Mouse (Mus musculus) liver, postnatal 0 days (tissue): Measurements from ENCODE around the gene Ncor1. TPM values are rescaled to one million over a fixed set of nuclear protein-coding genes. Genes with fewer than 3 reads are reported as not detected.

Source experiments
- ATAC-seq: fragments of 200-750 bp; cut with Nextera tagmentation; 2 replicates; pipeline ENCODE4 v1.8.0; 2017; ENCODE audit warnings: mild to moderate bottlenecking, moderate library complexity
- DNase-seq: peaks from one replicate; pipeline ENCODE4 v3.0.0-alpha.2; 2016
- H3K27ac ChIP-seq: fragments of 300-500 bp; sonication (generic); 2 replicates; pipeline ENCODE4 v1.5.1; 2014; ENCODE audit warnings: antibody characterized with exemption, moderate library complexity, mild to moderate bottlenecking, low read depth
- H3K27me3 ChIP-seq: fragments of 300-500 bp; sonication (generic); 2 replicates; pipeline ENCODE4 v1.6.1; 2014; ENCODE audit warnings: low read length, control low read depth, mixed read lengths; ENCODE audit not compliant: insufficient read depth
- H3K36me3 ChIP-seq: fragments of 300-500 bp; sonication (generic); replicated peaks from 2 replicates; pipeline ENCODE4 v1.6.1; 2014; ENCODE audit warnings: mild to moderate bottlenecking, control low read depth, low read length, moderate library complexity, mixed read lengths; ENCODE audit not compliant: insufficient read depth
- H3K4me1 ChIP-seq: fragments of 300-500 bp; sonication (generic); 2 replicates; pipeline ENCODE4 v1.6.1; 2014; ENCODE audit warnings: antibody characterized with exemption, mild to moderate bottlenecking, control low read depth; ENCODE audit not compliant: insufficient read depth
- H3K4me2 ChIP-seq: fragments of 300-500 bp; sonication (generic); 2 replicates; pipeline ENCODE4 v1.6.1; 2014; ENCODE audit warnings: low read depth, mild to moderate bottlenecking, low read length, moderate library complexity, mixed read lengths
- H3K4me3 ChIP-seq: fragments of 300-500 bp; sonication (generic); 2 replicates; pipeline ENCODE4 v1.5.1; 2014; ENCODE audit warnings: low read depth, low read length
- H3K9ac ChIP-seq: fragments of 300-500 bp; sonication (generic); replicated peaks from 2 replicates; pipeline ENCODE4 v1.6.1; 2014; ENCODE audit warnings: mild to moderate bottlenecking, moderate library complexity
- H3K9me3 ChIP-seq: fragments of 300-500 bp; sonication (generic); 2 replicates; pipeline ENCODE4 v1.6.1; 2016; ENCODE audit warnings: mild to moderate bottlenecking, control low read depth, low read length, mixed read lengths
- CTCF ChIP-seq: sonication (generic); IDR thresholded peaks from 2 replicates; pipeline ENCODE4 v1.5.1; 2016; ENCODE audit warnings: antibody characterized with exemption, low read depth
- EP300 ChIP-seq: IDR thresholded peaks from 2 replicates; pipeline ENCODE4 v1.6.1; 2016; ENCODE audit warnings: antibody characterized with exemption, low read depth, mild to moderate bottlenecking
- WGBS: fragments of 180-500 bp; shearing (Covaris S2); extraction: QIAGEN DNeasy Blood & Tissue Kit; methylation state at CpG from one replicate; pipeline ENCODE4 v1.1.7; 2014; ENCODE audit not compliant: insufficient replicate concordance; 5-methylcytosine and 5-hydroxymethylcytosine counted together
- polyA plus RNA-seq: library from polyadenylated mRNA; unstranded; fragments of >200 nt; fragmentation: Nextera tagmentation; extraction: Ambion mirVana; gene quantifications from 2 replicates; pipeline ENCODE4 v1.2.1, GENCODE M21; 2015

The Ncor1 gene
- polyA plus RNA-seq, 1 experiment from 2014 or later, result 52.0 TPM

- no peak for TF ChIP-seq EP300
- Histone ChIP-seq H3K27ac (no peak overlapping the region), H3K4me1 (peaks cover 5% of the 10 kb centered on the region), H3K4me3 (no peak overlapping the region), H3K36me3 (no peaks in the 10 kb centered on the region), H3K9me3 (no peaks in the 10 kb centered on the region), H3K4me2 (no peak overlapping the region), H3K27me3 (no peaks in the 10 kb centered on the region), H3K9ac (no peak overlapping the region)
- WGBS, result 69% methylated on average over 8 of the region's 8 CpGs
- ATAC-seq (no peak), DNase-seq (no peak)
These were observed 181.3 kb downstream of the Ncor1 start for GRCm38 (mm10) chr11:62277086-62277485.

- no peak overlapping the region for H3K27ac ChIP-seq
- H3K4me3 ChIP-seq, result no peak overlapping the region
- H3K9me3 ChIP-seq, result no peaks in the 10 kb centered on the region
- H3K9ac ChIP-seq, result no peak overlapping the region
- no peaks in the 10 kb centered on the region for H3K27me3 ChIP-seq
- ATAC-seq, result no peak
- H3K4me1 ChIP-seq, result no peaks in the 10 kb centered on the region
- TF ChIP-seq CTCF, result no peak
- no peak for TF ChIP-seq EP300
- peaks cover 4% of the 10 kb centered on the region; the same call in 1 of the 2 replicates for H3K36me3 ChIP-seq
- no peak overlapping the region for H3K4me2 ChIP-seq
- WGBS, result 63% methylated on average over 5 of the region's 5 CpGs
- no peak for DNase-seq
These were observed 187.5 kb downstream of the Ncor1 start for GRCm38 (mm10) chr11:62270851-62271250.

- DNase-seq (no peak), ATAC-seq (no peak)
- Histone ChIP-seq H3K36me3 (peaks cover 4% of the 10 kb centered on the region; the same call in 1 of the 2 replicates), H3K4me1 (no peaks in the 10 kb centered on the region), H3K27me3 (no peaks in the 10 kb centered on the region), H3K9me3 (no peaks in the 10 kb centered on the region), H3K4me2 (no peak overlapping the region), H3K4me3 (no peak overlapping the region), H3K27ac (no peak overlapping the region), H3K9ac (no peak overlapping the region)
- WGBS, result 84% methylated on average over 12 of the region's 12 CpGs
- TF ChIP-seq CTCF, result no peak
- TF ChIP-seq EP300, result no peak
These were observed 189.2 kb downstream of the Ncor1 start for GRCm38 (mm10) chr11:62269097-62269496.

- TF ChIP-seq EP300 (no peak), CTCF (no peak)
- Histone ChIP-seq H3K4me3 (no peak overlapping the region), H3K4me2 (no peak overlapping the region), H3K27me3 (no peaks in the 10 kb centered on the region), H3K27ac (no peak overlapping the region), H3K4me1 (no peaks in the 10 kb centered on the region), H3K9ac (no peak overlapping the region), H3K36me3 (peaks cover 4% of the 10 kb centered on the region; the same call in 1 of the 2 replicates), H3K9me3 (no peaks in the 10 kb centered on the region)
- ATAC-seq, result no peak
- DNase-seq, result no peak
- 65% methylated on average over 8 of the region's 8 CpGs for WGBS
These were observed 190.0 kb downstream of the Ncor1 start for GRCm38 (mm10) chr11:62268381-62268780.

- H3K4me3 ChIP-seq, result no peak overlapping the region
These were observed 191.7 kb downstream of the Ncor1 start for GRCm38 (mm10) chr11:62266466-62267214.

More at GRCm38 (mm10) chr11:62266466-62267214, 191.7 kb downstream of the Ncor1 start:
- 72% methylated on average over 17 of the region's 17 CpGs for WGBS
- peaks cover 4% of the 10 kb centered on the region; the same call in 1 of the 2 replicates for H3K36me3 ChIP-seq
- DNase-seq (no peak), ATAC-seq (no peak)
- TF ChIP-seq CTCF, result no peak
- no peak for TF ChIP-seq EP300
- no peak overlapping the region for H3K9ac ChIP-seq
- no peaks in the 10 kb centered on the region for H3K27me3 ChIP-seq
- no peak overlapping the region for H3K27ac ChIP-seq
- H3K9me3 ChIP-seq, result no peaks in the 10 kb centered on the region
- H3K4me1 ChIP-seq, result no peaks in the 10 kb centered on the region
- H3K4me2 ChIP-seq, result no peak overlapping the region

Other genes starting within 250 kb of the Ncor1 start
- gene Adora2b, start 209.6 kb downstream of the Ncor1 start, polyA plus RNA-seq, result 0.59 and 0.61 TPM in 2 replicates
- 16.3 and 16.4 TPM in 2 replicates for gene Zswim7, start 177.2 kb downstream of the Ncor1 start, polyA plus RNA-seq
- gene Ttc19, start 177.1 kb downstream of the Ncor1 start, polyA plus RNA-seq, result 4.8 and 4.9 TPM in 2 replicates
- 2.6 and 2.7 TPM in 2 replicates for gene Pigl, start 81 bp downstream of the Ncor1 start, polyA plus RNA-seq
- gene Cenpv, start 80.7 kb upstream of the Ncor1 start, polyA plus RNA-seq, result 9.8 and 14.0 TPM in 2 replicates
- 1,161 and 1,214 TPM in 2 replicates for gene Ubb, start 92.6 kb upstream of the Ncor1 start, polyA plus RNA-seq
- 4.7 and 5.4 TPM in 2 replicates for gene Trpv2, start 115.9 kb upstream of the Ncor1 start, polyA plus RNA-seq
- gene Lrrc75a, start 190.0 kb upstream of the Ncor1 start, polyA plus RNA-seq, result 1.1 and 1.3 TPM in 2 replicates
- 7.8 and 9.6 TPM in 2 replicates for gene Mmgt2, start 190.1 kb upstream of the Ncor1 start, polyA plus RNA-seq